Mouse (Mus musculus) NIH3T3 (cell line): ENCODE measurements around the gene 9530053A07Rik.
"Not testable (repeated sequence)": the region's sequence is repeated elsewhere in the genome, so short reads cannot be mapped to it uniquely, and the experiment has no call there.

Experiments used
- DNase-seq: peaks from one replicate; pipeline ENCODE4 v3.0.0-alpha.2; 2012; ENCODE audit warnings: low read depth

9530053A07Rik gene

DNA sequence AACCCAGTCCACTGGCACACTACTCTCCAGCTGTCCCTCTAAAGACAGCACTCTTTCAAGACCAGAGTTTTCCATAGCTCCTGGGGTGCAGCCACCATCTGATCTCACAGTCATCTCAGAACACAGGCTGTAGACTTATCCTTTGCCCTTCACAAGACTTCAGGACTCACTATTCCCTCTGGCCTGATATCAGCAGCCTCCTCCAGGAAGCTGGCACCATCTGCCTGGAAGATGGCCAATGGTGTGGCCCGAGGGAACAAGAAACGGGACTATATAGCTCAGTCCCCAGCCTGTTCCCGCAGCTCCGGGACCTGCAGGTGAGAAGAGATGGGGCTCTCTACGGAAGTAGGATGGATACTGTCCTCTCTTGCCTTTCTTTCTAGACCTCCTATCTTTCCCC, at the start of gene 9530053A07Rik:
Gene 9530053A07Rik, plus strand, starts transcription at position 301 of the 400 bp plus-strand sequence.
- DNase-seq = no peak

DNA sequence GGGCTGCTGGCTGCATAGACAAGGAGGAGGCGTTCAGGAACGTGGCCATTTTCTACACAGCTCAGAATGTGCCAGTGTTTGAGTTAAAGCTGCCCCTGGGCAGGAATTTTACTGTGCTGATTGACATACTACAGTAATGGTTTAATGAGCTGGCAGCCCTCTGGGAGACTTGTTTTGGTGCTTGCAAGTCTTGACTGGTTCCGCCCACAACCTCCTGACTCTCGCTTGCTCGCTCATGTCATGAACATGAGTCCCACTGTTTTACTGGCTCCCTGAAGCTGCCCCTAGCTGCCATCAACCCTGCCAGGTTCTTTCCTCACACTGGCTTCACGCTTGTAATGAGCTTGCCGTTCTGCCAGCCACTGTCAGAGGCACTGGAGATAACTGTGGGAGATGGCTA, 45.1 kb upstream of the 9530053A07Rik start:
- DNase-seq = peak; percentile 38

DNA sequence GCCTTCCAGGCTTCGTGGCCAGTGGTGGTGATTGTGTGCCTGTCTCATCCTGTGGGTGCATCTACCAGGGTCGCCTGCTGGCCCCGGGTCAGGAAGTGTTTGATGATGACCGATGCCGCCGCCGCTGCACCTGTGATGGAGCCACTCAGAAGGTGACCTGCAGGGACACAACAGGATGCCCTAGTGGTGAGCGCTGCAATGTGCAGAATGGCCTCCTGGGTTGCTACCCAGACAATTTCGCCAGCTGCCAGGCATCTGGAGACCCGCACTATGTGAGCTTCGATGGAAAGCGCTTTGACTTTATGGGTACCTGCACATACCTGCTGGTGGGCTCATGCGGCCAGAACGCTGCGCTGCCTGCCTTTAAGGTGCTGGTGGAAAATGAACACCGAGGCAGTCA, 43.0 kb upstream of the 9530053A07Rik start:
- DNase-seq = no peak

DNA sequence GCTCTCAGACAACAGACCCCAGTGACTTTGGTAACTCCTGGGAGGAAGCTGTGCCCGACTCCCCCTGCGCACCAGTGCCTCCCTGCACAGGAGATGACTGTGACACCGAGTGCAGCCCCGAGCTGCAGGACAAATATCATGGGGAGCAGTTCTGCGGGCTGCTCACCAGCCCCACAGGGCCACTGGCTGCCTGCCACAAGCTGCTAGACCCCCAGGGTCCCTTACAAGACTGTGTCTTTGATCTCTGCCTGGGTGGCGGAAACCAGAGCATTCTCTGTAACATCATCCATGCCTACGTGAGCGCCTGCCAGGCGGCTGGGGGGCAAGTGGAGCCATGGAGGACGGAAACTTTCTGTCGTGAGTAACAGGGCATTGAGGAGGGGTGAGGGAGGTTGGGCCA, 35.7 kb upstream of the 9530053A07Rik start:
- DNase-seq = no peak

DNA sequence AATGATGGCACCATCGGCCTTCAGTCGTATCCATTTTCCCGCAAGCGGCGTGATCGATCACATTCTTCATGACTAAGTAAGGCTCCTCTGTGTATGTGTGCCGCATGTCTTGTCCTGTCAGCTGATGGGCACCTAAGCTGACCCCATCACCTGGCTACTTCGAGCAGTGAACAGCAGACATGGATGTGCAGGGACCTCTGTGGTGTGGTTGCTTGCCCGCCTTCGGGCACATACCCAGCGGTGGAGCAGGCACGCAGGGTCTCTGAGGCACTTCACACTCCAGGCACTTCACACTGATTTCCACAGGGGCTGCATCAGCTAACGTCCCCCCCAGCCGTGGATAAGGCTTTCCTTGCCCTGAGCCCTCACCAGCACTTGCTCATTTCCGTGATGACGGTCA, 30.2 kb upstream of the 9530053A07Rik start:
- DNase-seq = no peak

DNA sequence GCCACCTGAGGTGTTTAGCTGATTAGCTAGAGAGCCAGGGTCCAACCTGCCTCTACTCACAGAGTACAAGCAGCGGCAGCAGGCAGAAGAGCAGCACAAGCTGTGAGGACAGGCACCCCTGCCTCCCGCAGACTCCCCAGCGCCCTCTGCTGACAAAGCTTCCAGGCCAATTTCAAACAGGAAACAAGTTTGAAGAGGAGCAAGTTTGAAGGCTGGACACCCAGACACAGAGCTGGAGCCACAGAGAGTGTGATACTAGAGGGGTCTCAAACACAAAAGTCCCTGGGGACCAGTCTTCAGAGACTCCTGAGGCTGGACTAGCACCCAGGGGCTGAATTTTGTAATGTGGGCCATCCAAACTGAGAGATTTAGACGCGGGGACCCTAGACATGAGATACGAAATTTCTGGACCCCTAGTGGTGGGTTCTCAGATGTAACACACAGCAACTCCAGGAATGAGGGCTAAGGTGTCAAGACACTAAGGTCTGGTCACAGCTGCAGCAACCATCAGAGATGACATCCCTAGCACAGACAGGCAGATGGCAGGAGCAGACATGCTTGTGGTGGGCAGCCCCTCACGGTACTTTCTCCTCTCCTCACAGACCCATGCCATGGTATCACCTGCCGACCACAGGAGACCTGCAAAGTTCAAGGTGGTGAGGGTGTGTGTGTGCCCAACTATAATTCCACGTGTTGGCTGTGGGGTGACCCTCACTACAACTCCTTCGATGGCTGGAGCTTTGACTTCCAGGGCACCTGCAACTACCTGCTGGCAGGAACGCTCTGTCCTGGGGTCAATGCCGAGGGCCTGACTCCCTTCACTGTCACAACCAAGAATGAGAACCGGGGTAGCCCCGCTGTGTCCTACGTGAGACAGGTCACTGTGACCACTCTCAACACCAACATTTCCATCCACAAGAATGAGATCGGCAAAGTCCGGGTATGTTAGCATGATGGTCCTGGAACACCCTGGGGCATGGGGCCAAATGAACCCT, 28.4 kb upstream of the 9530053A07Rik start:
- peak; percentile 69 for DNase-seq

DNA sequence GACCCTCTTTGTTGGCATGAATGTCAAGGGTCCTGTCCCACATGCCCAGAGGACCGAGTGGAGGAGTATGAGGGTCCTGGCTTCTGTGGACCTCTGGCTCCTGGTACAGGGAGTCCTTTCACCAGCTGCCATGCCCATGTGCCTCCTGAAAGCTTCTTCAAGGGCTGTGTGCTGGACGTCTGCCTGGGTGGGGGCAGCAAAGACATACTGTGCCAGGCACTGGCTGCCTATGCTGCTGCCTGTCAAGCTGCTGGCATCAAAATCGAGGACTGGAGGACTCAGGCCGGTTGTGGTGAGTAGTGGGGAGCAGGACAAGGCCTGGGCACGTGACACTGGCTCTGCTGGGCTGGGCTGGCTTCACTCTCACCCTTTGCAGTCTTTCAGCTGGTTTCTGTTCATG, 26.3 kb upstream of the 9530053A07Rik start:
- DNase-seq = not testable (repeated sequence)

DNA sequence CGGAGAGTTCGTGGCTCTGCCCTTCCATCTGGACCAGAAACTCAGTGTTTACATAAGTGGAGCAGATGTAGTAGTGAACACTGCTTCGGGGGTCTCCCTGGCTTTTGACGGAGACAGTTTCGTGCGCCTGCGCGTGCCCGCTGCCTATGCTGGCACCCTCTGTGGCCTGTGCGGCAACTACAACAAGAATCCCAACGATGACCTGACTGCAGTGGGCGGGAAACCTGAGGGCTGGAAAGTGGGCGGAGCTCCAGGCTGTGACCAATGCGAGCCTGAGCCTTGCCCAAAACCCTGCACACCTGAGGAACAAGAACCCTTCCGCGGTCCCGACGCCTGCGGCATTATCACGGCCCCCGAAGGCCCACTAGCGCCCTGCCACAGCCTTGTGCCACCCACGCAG, 24.6 kb upstream of the 9530053A07Rik start:
- no peak for DNase-seq

DNA sequence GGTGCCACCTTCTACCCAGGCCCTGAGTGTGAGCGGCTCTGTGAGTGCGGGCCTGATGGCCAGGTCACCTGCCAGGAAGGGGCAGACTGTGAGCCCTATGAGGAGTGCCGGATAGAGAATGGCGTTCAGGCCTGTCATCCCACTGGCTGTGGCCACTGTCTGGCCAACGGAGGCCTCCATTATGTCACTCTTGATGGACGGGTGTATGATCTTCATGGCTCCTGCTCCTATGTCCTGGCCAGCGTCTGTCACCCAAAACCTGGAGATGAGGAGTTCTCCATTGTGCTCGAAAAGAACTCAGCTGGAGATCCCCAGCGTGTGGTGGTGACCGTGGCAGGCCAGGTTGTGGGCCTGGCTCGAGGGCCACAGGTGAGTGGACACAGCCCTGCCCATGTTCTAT, 23.0 kb upstream of the 9530053A07Rik start:
- no peak for DNase-seq

DNA sequence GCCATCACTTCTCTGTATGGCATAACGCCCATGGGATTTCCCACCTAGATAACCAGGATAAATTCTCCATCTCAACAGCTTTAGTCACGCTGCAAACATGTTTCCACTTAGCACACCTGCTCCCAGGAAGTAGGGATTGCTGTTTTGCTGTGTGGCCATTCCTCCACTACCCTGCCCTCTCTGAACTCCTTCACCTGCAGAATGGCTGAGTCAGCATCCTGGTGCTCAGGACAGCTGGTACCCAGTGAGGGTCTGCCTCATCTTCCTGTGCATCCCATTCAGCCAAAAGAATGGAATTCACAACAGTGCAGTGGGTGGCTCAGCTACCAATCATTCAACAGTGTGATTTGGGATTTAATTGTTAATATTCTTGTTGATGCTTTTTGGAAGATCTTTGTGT, 14.6 kb upstream of the 9530053A07Rik start:
- DNase-seq = no peak

DNA sequence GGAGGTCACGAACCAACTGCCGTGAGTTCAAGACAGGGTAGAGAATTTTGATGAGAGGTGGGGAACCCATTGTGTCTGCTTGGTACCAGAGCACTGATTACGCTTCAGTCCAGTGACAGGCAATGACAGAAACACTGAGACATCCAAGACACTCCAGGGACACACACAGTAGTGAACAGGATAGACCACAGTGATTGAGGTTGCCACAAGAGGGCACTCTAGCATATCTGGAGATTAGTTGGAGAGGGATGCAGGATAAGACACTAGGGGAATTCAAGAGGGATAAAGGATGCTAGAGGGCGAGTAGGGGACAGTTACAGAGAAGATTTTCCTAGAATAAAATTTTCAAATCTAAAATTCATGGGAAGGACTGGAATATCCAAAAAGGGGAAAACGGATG, 8.3 kb downstream of the 9530053A07Rik start:
- peak; percentile 78 for DNase-seq

DNA sequence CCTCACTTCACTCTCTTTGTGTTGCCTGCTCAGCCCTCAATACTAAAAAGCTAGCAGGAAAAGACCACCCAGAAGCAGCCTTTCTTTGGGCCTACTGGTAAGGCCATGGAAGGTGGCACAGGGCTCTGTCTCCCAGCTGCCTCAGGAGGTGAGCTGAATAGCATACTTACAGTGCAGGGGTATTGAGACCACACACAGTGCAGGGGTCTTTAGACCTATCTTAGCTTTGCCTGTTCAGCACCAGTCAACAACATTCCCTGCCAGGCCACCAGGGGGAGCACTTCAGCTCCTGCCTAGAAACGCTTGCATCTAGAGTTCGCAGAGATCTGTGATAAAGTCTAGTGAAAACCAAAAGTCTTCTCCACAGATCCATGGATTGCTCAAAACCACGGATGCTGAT, 19.0 kb downstream of the 9530053A07Rik start:
- DNase-seq = peak; percentile 85

DNA sequence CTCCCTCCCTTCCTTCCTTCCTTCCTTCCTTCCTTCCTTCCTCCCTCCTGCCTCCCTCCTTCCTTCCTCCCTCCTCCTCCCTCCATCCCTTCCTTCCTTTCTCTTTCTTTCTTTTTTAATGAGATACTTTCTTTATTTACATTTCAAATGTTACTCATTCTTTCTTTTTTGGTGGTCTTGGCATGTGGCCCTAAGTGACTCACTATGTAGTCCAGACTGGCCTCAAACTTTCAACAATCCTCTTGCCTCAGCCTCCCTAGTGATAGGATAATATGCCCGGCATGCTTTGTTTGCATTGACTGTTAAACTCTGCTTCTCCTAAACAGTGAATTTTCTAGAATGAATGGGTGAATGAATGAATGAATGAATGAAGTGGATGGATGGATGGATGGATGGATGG, 20.6 kb downstream of the 9530053A07Rik start:
- peak; percentile 74 for DNase-seq

DNA sequence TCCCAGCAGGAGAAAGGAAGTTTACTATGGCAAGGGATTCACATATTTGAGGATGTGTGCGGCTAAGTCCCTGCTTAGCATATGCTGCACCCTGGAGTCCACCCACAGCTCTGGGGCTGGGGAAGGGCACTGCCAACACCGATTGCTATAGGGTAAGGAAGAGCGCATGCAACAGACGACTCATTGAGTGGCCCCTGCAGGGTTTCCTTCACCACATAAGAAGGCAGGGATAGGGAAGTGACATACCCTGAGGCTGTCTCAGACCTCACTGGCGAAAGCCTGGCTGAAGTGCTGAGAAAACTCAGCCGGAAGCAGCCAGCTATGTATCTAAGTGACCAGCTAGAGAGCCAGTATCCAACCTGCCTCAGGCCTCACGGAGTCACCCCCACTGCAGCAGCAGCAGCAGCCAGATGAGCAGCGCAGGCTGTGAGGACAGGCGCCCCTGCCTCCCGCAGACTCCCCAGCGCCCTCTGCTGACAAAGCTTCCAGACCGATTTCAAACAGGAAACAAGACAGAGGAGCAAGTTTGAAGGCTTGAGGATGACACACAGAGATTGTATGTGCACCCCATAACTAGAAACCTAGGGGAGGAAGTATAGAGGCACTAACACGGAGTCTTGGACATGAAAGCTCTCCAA, 22.4 kb downstream of the 9530053A07Rik start:
- DNase-seq = peak; percentile 67

DNA sequence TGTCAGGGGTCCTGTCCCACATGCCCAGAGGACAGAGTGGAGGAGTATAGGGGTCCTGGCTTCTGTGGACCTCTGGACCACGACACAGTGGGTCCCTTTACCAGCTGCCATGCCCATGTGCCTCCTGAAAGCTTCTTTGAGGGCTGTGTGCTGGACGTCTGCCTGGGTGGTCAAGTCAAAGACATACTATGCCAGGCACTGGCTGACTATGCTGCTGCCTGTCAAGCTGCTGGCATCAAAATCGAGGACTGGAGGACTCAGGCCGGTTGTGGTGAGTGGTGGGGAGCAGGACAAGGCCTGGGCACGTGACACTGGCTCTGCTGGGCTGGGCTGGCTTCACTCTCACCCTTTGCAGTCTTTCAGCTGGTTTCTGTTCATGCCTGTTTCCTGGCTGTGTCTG, 24.3 kb downstream of the 9530053A07Rik start:
- not testable (repeated sequence) for DNase-seq

DNA sequence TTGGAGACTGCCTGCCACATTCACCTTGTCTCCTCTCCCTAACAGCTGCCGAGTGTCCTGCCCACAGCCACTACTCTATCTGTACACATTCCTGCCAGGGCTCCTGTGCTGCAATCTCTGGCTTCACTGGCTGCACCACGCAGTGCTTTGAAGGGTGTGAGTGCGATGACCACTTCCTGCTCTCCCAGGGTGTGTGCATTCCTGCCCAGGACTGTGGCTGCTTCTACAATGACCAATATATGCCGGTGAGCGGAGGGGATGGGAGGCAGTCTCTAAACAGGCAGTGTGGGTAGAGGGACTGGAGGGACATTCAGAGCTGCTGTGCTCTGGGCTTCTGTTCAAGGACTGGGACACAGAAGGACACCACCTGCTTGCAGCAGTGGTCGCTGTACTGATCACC, 30.0 kb downstream of the 9530053A07Rik start:
- DNase-seq = peak; percentile 45

DNA sequence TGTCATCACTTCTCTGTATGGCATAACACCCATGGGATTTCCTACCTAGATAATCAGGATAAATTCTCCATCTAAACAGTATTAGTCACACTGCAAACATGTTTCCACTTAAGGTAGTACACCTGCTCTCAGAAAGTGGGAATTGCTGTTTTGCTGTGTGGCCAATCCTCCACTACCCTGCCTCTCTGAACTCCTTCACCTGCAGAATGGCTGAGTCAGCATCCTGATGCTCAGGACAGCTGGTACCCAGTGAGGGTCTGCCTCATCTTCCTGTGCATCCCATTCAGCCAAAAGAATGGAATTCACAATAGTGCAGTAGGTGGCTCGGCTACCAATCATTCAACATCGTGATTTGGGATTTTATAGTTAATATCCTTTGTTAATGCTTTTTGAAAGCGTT, 30.6 kb downstream of the 9530053A07Rik start:
- no peak for DNase-seq

DNA sequence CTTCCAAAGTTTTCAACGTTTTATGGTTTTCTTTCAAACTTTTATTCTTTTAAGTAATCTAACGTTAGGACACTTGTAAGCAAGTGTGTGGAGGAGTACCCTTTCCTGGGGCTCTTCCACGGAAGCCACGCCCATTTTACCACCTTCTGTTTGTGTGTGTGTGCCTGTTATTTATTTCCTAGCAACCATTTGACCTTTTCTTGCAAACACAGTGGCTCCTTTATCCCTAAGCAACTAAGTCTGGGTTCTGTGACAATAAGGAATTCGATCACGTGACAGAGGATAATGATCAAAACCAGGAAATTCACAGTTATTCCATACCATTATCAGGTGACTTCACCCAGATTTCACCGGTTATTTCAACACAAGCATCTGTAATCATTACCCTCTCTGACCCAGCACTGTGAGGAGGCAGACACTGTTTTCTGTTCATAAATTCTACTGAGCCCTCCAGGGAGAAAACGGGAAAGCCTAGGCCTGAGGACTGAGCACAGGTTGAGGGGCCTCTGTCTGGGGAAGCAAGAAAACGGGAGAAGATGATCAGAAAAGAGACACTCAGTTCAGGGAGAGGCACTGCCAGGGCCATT, 32.0 kb downstream of the 9530053A07Rik start:
- DNase-seq = no peak

DNA sequence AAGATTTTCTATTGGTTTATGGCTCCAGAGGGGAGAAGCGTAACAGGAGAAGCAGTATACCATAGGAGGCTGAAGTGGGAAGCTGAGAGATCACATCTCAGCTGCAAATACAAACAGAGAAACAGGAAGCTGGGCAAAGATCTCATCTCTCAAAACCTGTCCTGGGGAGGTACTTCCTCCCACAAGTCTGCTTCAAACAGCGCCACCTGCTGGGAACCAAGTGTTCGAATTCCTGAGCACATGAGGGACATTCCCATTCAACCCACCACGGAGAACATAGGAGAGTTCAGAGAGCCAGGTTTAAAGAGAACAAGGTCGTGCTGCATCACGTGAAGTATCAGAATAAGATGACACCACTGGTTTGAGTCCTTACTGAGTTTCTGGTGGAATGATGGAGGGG, 36.1 kb downstream of the 9530053A07Rik start:
- peak; percentile 35 for DNase-seq

DNA sequence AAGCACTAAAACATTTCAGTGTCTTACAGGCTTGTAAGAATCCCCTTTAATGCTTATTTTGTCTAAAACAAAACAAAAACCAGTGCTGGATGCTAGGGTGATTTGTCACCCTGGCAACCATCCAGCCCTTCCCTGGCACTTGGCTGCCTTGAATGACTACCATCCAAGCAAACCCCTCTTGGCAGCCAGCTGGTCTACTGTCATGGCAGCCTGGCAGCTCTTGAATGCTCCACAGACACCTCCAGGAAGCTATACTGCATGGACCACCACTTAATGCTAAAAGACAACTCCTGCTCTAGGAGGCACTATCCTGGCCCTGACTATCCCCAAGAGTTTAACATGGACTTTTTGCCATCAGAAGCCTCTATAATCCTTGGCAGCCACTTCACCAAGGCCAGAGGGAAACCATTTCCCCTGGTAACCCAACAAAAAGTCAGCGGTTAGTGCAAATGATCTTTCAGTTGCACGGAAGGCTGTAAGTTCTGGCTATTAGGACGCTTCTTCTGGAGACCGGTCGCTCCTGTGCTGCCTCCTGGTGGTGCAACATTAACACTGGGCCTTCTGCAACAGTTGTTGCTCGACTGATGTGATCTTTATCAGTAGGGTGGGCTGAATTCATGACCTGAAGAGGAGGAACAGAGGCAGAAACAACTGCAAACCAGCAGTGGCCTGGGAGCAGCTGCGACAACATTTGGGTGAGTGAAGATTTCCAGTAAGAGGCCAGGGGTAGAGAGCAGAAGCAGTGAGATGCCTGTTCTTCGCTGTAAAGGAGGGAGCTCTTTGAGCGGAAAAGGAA, 39.3 kb downstream of the 9530053A07Rik start:
- peak; percentile 94 for DNase-seq

DNA sequence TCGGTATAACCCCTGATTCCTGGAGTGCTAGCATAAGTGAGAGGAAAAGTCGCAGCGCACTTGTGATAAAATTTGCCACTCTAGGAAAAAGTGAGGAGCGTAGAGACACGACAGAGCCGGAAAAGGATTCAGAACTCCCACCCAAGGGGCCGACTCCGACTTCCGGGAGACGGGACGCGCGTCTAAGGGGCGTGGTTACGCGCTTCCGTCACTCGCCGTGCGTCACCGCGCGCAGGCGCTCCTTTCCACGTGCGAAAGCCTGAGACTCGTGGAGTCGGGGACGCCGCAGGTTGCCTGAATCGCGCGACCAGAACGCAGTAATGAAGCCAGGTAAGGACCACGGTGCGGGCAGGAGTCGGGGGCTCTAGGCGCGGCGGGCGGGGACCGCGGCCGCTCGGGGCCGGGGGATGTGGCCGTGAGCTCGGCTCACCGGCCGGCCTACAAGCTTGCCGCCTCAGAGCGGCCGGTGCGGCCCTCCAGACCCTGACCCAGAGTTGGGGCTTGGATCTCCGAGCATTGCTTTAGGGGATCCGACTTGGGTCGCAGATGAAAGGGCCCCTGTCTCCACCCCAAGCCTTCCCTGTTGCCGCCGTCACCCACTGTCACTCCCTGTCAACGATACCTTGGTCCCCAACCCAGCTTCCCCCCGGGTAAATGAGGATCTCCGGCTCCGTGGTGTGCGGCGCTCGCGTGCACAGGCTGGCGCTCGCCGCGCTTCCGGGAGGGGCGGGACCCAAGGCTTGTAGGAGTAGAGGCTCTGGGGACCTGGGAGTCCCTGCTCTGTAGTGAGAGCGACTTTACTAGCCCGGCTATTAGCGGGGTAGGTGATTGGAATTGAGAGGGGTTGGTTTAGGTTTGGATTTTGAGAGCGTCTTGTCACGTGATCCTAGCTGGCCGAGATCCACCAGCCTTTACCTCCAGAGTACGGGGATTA, 40.5 kb downstream of the 9530053A07Rik start, which contains the start of gene Fbl:
Gene Fbl, plus strand, starts transcription at position 222 of the 934 bp plus-strand sequence.
- DNase-seq = peak; percentile 97
